Mouse (Mus musculus) heart, adult 8-10 months (tissue): Measurements from ENCODE around the gene Rd3l. TPM values are rescaled to one million over a fixed set of nuclear protein-coding genes. Genes with fewer than 3 reads are reported as not detected.

Source experiments
- total RNA-seq, 4 experiments: library from RNA; stranded (reverse); gene quantifications; 2 replicates each; pipeline ENCODE4 v1.2.4; 2022

The Rd3l gene
- total RNA-seq, 4 experiments from 2014 or later, result 0.29 to 0.41 (median 0.33) TPM

Other genes with a start within 250 kb of the Rd3l start
- 10 to 100 TPM; 73.6 to 90.4 (median 83.5) TPM for gene Klc1, start 222.5 kb downstream of the Rd3l start, total RNA-seq
- gene Xrcc3, start 167.4 kb downstream of the Rd3l start, total RNA-seq, result 1 to 10 TPM in 1 of 4 experiments, under 1 TPM in 3; 0.54 to 1.1 (median 0.77) TPM
- gene Zfyve21, start 167.1 kb downstream of the Rd3l start, total RNA-seq, result 10 to 100 TPM; 57.5 to 90.1 (median 67.6) TPM
- 10 to 100 TPM; 16.7 to 20.8 (median 18.6) TPM for gene Ppp1r13b, start 73.2 kb downstream of the Rd3l start, total RNA-seq
- gene Atp5mpl, start 14.3 kb downstream of the Rd3l start, total RNA-seq, result 1,000 to 10,000 TPM; 1,302 to 1,352 (median 1,330) TPM
- gene Tdrd9, start 9.8 kb downstream of the Rd3l start, total RNA-seq, result under 1 TPM; 0.05 to 0.50 (median 0.29) TPM
- under 1 TPM in 2 of 4 experiments, not detected in 2; 0.44 to 0.62 TPM for gene Aspg, start 125.4 kb upstream of the Rd3l start, total RNA-seq
- gene Kif26a, start 164.9 kb upstream of the Rd3l start, total RNA-seq, result 10 to 100 TPM in 3 of 4 experiments, 1 to 10 TPM in 1; 9.2 to 13.4 (median 12.3) TPM